Mouse (Mus musculus) limb, embryonic 13.5 days (tissue): ENCODE data around the gene Chst8. TPM values are rescaled to one million over a fixed set of nuclear protein-coding genes. Genes with fewer than 3 reads are reported as not detected.

ENCODE experiments used
- ATAC-seq: fragments of 200-750 bp; cut with Nextera tagmentation; 2 replicates; pipeline ENCODE4 v1.8.0; 2017; ENCODE audit warnings: low read depth, moderate number of reproducible peaks, moderate TSS enrichment; ENCODE audit not compliant: low FRiP score
- H3K27ac ChIP-seq: fragments of 300-500 bp; sonication (generic); 2 replicates; pipeline ENCODE4 v1.5.1; 2015; ENCODE audit warnings: inconsistent platforms, mild to moderate bottlenecking, moderate library complexity
- H3K27me3 ChIP-seq: fragments of 300-500 bp; sonication (generic); 2 replicates; pipeline ENCODE4 v1.6.1; 2015; ENCODE audit warnings: mild to moderate bottlenecking, inconsistent platforms
- H3K36me3 ChIP-seq: fragments of 300-500 bp; sonication (generic); 2 replicates; pipeline ENCODE4 v1.6.1; 2015; ENCODE audit warnings: inconsistent platforms, mild to moderate bottlenecking, moderate library complexity
- H3K4me1 ChIP-seq: fragments of 300-500 bp; sonication (generic); 2 replicates; pipeline ENCODE4 v1.6.1; 2015; ENCODE audit warnings: inconsistent platforms
- H3K4me2 ChIP-seq: fragments of 300-500 bp; sonication (generic); replicated peaks from 2 replicates; pipeline ENCODE4 v1.6.1; 2015; ENCODE audit warnings: inconsistent platforms, mild to moderate bottlenecking, moderate library complexity
- H3K4me3 ChIP-seq: fragments of 300-500 bp; sonication (generic); 2 replicates; pipeline ENCODE4 v1.5.1; 2015; ENCODE audit warnings: moderate library complexity, mild to moderate bottlenecking, inconsistent platforms
- H3K9ac ChIP-seq: fragments of 300-500 bp; sonication (generic); 2 replicates; pipeline ENCODE4 v1.6.1; 2015; ENCODE audit warnings: mild to moderate bottlenecking, inconsistent platforms
- H3K9me3 ChIP-seq: fragments of 300-500 bp; sonication (generic); 2 replicates; pipeline ENCODE4 v1.6.1; 2016; ENCODE audit warnings: inconsistent platforms
- WGBS: fragments of 180-500 bp; shearing (Covaris S2); methylation state at CpG from one replicate; pipeline ENCODE4 v1.1.7; 2015; 5-methylcytosine and 5-hydroxymethylcytosine counted together
- polyA plus RNA-seq: library from polyadenylated mRNA; unstranded; fragments of >200 nt; fragmentation: Nextera tagmentation; extraction: Ambion mirVana; gene quantifications from 2 replicates; pipeline ENCODE4 v1.2.1, GENCODE M21; 2015

The Chst8 gene
- polyA plus RNA-seq, 1 experiment from 2014 or later = 2.2 TPM

DNA sequence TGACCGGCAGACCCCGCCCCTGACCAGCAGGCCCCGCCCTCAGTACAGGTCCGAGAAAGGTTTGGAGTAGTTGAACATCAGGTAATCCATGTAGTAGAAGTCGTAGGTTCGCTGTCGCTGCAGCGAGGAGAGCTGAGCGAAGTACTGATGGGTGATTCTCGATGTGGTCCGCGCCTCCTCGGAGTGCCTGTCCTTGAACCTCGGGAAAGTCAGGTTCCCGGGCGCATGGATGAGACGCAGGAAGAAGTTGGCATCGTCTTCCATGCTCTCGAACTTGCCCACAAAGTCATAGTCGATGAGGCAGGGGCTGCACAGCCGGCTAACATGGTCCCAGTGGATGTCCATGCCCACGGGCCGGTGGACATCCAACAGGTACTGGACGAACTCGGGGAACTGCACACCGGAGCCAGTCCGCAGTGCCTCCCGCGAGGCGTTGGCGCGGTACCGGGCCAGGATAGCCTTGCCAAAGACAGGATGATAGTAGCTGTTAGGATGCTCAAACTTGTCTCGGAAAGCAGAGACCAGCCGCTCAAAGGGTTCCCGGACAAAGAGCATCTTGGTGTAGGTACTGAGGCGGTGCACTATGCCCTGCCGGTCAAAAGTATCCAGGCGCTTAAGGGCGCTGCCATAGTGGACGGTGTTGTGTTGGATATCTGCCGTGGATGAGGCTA lies 137.3 kb downstream of the Chst8 start:
- no peaks in the 10 kb centered on the region for H3K9me3 ChIP-seq
- peak overlapping the region; percentile 63 for H3K4me2 ChIP-seq
- no peak for ATAC-seq
- whole genome bisulfite sequencing = 16% methylated on average over 42 of the region's 42 CpGs
- no peaks in the 10 kb centered on the region for H3K36me3 ChIP-seq
- 0 out of 2 replicates have a peak overlapping the region, but pooled peaks have one; percentile 19 for H3K9ac ChIP-seq
- no peak overlapping the region for H3K27ac ChIP-seq
- H3K27me3 ChIP-seq = peaks cover 46% of the 10 kb centered on the region
- peak overlapping the region; percentile 33 for H3K4me3 ChIP-seq
- H3K4me1 ChIP-seq = peaks cover 19% of the 10 kb centered on the region

DNA sequence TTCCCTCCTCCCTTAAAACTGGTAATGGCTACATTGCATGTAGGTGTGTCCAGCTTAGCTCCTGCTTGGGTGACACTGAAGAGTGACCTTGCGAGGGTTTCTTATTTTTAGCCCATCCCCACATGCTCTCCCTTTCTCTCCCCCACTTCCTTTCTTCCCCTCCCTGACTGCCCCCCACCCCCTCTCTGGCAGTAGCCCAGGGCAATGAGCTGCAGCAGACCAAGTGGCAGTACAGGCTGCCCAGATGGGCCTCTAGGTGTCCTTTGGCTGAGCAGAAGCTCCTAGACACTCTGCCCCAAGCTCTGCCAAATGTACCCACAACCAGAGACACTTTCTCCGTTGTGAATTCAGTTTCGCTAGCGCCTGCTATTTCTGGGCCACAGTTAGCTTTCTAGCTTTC lies 139.6 kb downstream of the Chst8 start:
- H3K4me2 ChIP-seq = no peak overlapping the region
- peaks cover 40% of the 10 kb centered on the region for H3K27me3 ChIP-seq
- H3K27ac ChIP-seq = no peak overlapping the region
- peaks cover 16% of the 10 kb centered on the region for H3K4me1 ChIP-seq
- no peak overlapping the region for H3K4me3 ChIP-seq
- no peaks in the 10 kb centered on the region for H3K9me3 ChIP-seq
- H3K9ac ChIP-seq = no peak overlapping the region
- 84% methylated on average over 4 of the region's 4 CpGs for WGBS
- no peak for ATAC-seq
- no peaks in the 10 kb centered on the region for H3K36me3 ChIP-seq

GRCm38 (mm10) chr7:34671911-34672310 lies 140.6 kb downstream of the Chst8 start:
- Histone ChIP-seq H3K27ac (no peak overlapping the region), H3K4me2 (no peak overlapping the region), H3K27me3 (peaks cover 40% of the 10 kb centered on the region), H3K36me3 (no peaks in the 10 kb centered on the region), H3K9me3 (no peaks in the 10 kb centered on the region), H3K4me1 (peaks cover 16% of the 10 kb centered on the region), H3K4me3 (no peak overlapping the region), H3K9ac (no peak overlapping the region)
- WGBS = 3% methylated on average over 6 of the region's 6 CpGs
- ATAC-seq = peak; percentile 62; the same call in 1 of the 2 replicates

GRCm38 (mm10) chr7:34670778-34671177 lies 141.7 kb downstream of the Chst8 start:
- H3K4me1 ChIP-seq = peaks cover 13% of the 10 kb centered on the region
- H3K9ac ChIP-seq = no peak overlapping the region
- H3K27ac ChIP-seq = no peak overlapping the region
- ATAC-seq = no peak
- no peaks in the 10 kb centered on the region for H3K9me3 ChIP-seq
- peaks cover 37% of the 10 kb centered on the region for H3K27me3 ChIP-seq
- H3K4me2 ChIP-seq = no peak overlapping the region
- 72% methylated on average over 3 of the region's 3 CpGs for WGBS
- H3K36me3 ChIP-seq = no peaks in the 10 kb centered on the region
- H3K4me3 ChIP-seq = no peak overlapping the region

- Histone ChIP-seq H3K27ac (no peak overlapping the region), H3K4me2 (no peak overlapping the region), H3K4me3 (no peak overlapping the region), H3K4me1 (0 out of 2 replicates have a peak, but pooled peaks cover 3% of the 10 kb centered on the region), H3K27me3 (peaks cover 22% of the 10 kb centered on the region), H3K9ac (no peak overlapping the region), H3K36me3 (no peaks in the 10 kb centered on the region), H3K9me3 (no peaks in the 10 kb centered on the region)
- WGBS = 19% methylated on average over 9 of the region's 9 CpGs
- ATAC-seq = no peak
Observed at GRCm38 (mm10) chr7:34669336-34669735, 143.2 kb downstream of the Chst8 start.

DNA sequence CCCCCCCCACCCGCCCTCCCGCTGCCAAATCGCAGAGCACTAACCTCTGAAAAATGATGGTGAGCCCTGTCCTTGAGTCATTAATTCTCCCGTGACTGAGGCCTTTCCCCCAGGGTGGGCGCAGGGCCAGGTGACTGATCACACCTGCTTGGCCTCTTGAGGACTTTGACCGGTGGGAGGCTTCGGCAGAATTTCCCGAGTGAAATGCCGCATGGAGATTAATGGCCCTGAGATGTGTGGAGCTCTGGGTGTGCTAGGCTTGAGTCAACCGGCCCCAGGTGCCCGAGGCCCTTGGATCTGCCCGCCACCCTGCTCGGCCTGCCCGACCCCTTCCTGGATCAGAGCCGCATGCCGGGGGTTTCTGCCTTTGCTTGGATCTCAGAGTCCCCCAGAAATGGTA lies 144.6 kb downstream of the Chst8 start:
- Histone ChIP-seq H3K27me3 (peaks cover 8% of the 10 kb centered on the region), H3K4me2 (no peak overlapping the region), H3K4me3 (no peak overlapping the region), H3K4me1 (0 out of 2 replicates have a peak, but pooled peaks cover 3% of the 10 kb centered on the region), H3K9me3 (no peaks in the 10 kb centered on the region), H3K36me3 (no peaks in the 10 kb centered on the region), H3K27ac (no peak overlapping the region), H3K9ac (no peak overlapping the region)
- ATAC-seq = no peak
- WGBS = 81% methylated on average over 16 of the region's 16 CpGs

- Histone ChIP-seq H3K9me3 (no peaks in the 10 kb centered on the region), H3K4me1 (0 out of 2 replicates have a peak, but pooled peaks cover 6% of the 10 kb centered on the region), H3K9ac (no peak overlapping the region), H3K36me3 (no peaks in the 10 kb centered on the region), H3K27ac (no peak overlapping the region), H3K4me3 (no peak overlapping the region), H3K4me2 (no peak overlapping the region), H3K27me3 (no peaks in the 10 kb centered on the region)
- 43% methylated on average over 7 of the region's 7 CpGs for WGBS
- no peak for ATAC-seq
Observed at GRCm38 (mm10) chr7:34663145-34663544, 149.4 kb downstream of the Chst8 start.

DNA sequence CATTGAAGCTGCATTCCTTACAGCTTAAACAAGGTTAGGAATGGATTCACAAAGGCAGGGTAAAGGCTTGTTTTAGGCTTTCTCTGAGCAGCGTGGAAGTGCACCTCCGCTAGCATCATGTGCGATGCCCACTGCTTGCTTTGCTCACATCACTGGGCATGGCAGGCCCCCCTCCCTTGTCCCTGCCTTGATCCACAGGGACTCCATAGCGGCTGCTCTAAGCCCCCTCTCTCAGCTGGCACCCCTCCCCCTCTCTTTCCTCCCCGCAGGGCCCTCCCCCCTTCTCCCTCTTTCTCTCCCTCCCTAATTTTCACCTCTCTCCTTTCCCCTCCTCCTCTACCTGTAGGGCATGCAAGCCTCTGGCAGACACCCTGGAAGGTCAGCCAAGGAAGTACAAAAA lies 150.3 kb downstream of the Chst8 start:
- H3K27me3 ChIP-seq = no peaks in the 10 kb centered on the region
- WGBS = 17% methylated on average over 5 of the region's 5 CpGs
- no peak for ATAC-seq
- H3K4me3 ChIP-seq = no peak overlapping the region
- no peaks in the 10 kb centered on the region for H3K9me3 ChIP-seq
- no peaks in the 10 kb centered on the region for H3K36me3 ChIP-seq
- H3K9ac ChIP-seq = no peak overlapping the region
- H3K4me2 ChIP-seq = no peak overlapping the region
- no peak overlapping the region for H3K27ac ChIP-seq
- H3K4me1 ChIP-seq = 0 out of 2 replicates have a peak, but pooled peaks cover 6% of the 10 kb centered on the region

DNA sequence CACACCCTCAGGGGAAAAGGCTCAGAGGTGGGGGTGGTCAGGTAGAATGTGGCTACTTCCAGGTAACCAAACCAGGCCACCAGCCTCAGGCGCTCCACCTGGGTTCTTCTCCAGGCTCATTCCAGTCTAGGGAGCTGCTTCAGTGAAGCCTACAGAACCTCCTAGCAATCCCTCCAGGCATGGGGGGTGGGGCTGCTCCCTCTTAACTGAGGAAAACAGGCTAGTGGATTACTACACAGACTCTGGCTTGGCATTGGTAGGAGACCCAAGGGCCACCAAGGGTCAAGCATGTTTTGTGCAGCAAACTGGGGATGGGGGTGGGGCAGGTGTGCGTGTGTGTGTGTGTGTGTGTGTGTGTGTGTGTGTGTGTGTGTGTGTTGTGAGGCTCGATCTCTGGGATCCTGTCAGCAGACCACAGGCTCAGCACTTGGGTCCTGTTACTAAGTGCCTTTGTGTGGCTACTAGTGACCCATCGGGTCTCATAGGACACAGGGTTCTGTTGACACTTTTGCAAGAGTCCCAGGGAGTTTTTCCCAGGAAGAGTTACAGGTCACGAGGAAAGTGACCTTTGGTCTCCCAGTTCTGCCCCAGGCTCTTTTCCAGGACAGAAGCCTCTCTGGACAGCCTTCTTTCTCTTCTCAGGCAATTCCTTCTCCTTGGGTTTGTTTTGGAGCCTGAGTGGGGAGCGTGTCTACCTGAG lies 153.0 kb downstream of the Chst8 start:
- Histone ChIP-seq H3K9ac (no peak overlapping the region), H3K27ac (no peak overlapping the region), H3K9me3 (no peaks in the 10 kb centered on the region), H3K4me3 (no peak overlapping the region), H3K4me1 (peaks cover 6% of the 10 kb centered on the region; the same call in 1 of the 2 replicates), H3K36me3 (no peaks in the 10 kb centered on the region), H3K27me3 (no peaks in the 10 kb centered on the region), H3K4me2 (no peak overlapping the region)
- 78% methylated on average over 5 of the region's 6 CpGs for WGBS
- no peak for ATAC-seq

DNA sequence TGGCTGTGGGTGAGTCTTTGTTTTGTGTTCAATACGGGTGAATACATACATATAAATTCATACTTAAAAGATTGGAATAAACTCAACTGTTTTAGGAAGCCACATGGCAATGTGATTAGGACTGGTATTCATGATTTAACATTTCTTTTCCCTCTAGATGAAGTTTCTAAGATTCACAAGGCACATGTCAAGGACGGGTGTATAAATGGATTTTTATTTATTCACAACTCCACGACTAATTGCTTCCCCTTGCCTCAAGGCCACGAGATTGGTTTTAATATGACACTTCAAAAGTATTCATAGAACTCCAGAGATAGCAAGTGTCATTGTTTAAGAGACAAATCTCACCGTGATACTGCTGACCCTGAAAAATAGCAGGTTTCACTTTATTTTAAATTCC lies 155.9 kb downstream of the Chst8 start, which contains the start of gene Kctd15:
Gene Kctd15, minus strand, starts transcription at position 101 of the 400 bp plus-strand sequence.
- H3K9ac ChIP-seq = peak within 1 kb of the TSS; percentile 94; the same call in 1 of the 2 replicates
- H3K4me2 ChIP-seq = peak within 1 kb of the TSS; percentile 88
- H3K4me1 ChIP-seq = peaks cover 11% of the 10 kb centered on the region
- peak within 1 kb of the TSS; percentile 82 for H3K4me3 ChIP-seq
- H3K27me3 ChIP-seq = no peaks in the 10 kb centered on the region
- 64% methylated on average over 5 of the region's 5 CpGs for WGBS
- ATAC-seq = no peak
- no peaks in the 10 kb centered on the region for H3K36me3 ChIP-seq
- peak within 1 kb of the TSS; percentile 99 for H3K27ac ChIP-seq
- H3K9me3 ChIP-seq = no peaks in the 10 kb centered on the region

DNA sequence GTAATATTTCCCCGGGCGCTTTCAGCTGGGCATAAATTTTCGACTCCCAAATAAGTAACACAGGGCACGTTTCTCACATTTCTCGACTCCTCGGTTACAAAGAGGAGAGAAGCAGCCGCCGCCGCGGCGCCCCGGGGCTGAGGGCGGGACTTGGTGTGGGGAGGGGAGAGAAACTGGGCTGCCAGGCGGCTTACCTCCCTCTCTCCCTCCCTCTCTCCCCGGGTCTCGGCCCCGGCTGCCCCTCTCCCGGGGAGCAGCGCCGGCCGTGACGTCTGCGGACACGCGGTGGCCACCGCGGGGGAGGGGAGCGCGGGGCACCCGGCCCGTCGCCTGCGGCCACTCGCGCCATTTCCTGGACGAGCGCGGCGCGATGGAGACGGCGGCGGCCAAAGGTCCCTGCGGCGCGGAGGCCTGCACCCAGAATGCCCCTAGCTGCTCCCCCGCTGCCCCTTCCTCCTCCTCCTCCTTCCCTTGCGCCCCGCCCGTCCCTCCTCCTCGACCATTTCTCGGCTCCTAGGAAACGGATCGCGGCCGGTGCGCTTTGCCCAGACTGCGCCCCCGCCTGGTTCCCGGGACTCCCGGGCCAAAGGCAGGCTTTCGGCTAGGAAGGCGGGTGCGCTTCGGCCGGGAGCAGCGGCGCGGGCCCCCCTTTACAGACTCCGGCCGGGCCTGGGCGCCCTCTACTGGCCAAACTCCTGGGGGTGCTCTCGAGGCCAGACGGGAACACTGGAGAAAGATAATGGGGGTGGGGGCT lies 157.2 kb downstream of the Chst8 start:
- peak overlapping the region; percentile 88 for H3K4me2 ChIP-seq
- peak overlapping the region; percentile 82 for H3K4me3 ChIP-seq
- no peaks in the 10 kb centered on the region for H3K9me3 ChIP-seq
- H3K27me3 ChIP-seq = no peaks in the 10 kb centered on the region
- H3K4me1 ChIP-seq = peaks cover 21% of the 10 kb centered on the region
- WGBS = 1% methylated on average over 60 of the region's 74 CpGs
- H3K36me3 ChIP-seq = peaks cover 5% of the 10 kb centered on the region
- ATAC-seq = peak; percentile 74
- H3K9ac ChIP-seq = peak overlapping the region; percentile 94
- peak overlapping the region; percentile 99 for H3K27ac ChIP-seq
